Mouse (Mus musculus): ENCODE measurements around the gene Slc35f2.

Slc35f2 gene

GRCm38 (mm10) chr9:53771344-53772021, at the start of gene Slc35f2:
Slc35f2 (plus strand) TSS chr9:53771538.
- peak; percentile 70 to 84 for DNase-seq

GRCm38 (mm10) chr9:53740829-53741404, 30.4 kb upstream of the Slc35f2 start:
- DNase-seq, result no peak

DNA sequence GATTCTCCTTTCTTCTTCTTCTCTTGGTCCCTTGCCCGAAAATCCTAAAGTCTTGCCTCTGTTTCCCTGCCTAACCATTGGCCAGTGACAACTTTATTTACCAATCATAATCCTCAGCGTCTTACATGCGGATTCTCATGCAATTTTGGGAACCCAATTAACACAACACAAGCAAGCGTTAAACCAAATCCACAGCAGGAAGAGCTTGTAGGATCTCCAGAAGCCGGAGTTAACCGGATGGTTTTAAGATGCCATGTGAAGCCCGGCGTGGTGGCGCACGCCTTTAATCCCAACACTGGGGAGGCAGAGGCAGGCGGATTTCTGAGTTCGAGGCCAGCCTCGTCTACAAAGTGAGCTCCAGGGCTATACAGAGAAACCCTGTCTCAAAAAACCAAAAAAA, 20.9 kb upstream of the Slc35f2 start:
- DNase-seq, result no peak

DNA sequence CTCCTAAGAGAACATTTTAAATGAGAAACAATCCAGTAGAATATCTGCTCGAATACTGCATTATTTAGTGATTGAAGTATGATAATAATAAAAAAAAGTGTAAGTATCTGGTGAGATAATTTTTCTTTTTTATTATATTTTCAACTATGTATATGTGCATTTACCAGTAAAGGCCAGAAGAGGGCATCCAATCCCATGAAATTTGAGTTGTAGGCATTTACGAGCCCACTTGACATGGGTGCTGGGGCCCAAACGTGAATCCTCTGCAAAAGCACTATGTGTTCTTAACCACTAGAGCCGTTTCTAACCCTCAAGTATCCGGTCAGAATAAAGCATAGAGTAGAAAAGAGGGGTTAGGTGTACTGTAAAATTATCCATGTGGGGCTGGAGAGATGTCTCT, 20.4 kb upstream of the Slc35f2 start:
- no peak for DNase-seq

DNA sequence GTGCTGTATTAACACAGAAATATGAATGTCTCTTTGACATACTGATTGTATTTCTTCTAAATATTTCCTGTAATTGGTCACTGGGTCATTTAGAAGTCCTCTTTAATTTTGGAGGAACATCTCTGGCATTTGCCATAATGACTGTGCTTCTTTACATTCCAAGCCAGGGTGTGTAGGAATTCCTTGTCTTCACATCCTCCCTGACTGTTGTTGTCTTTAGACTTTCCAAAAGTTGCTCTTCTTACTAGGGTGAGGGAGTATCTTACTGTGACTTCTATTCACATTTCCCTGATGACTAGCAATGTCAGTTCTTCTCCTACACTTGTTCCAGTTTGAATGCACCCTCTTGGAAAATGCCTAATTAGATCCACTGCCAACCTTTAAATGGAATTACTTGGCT, 16.5 kb upstream of the Slc35f2 start:
- DNase-seq, result no peak

- no peak for DNase-seq
Measured at GRCm38 (mm10) chr9:53758142-53758541, 13.2 kb upstream of the Slc35f2 start.

GRCm38 (mm10) chr9:53764697-53765096, 6.6 kb upstream of the Slc35f2 start:
- no peak for DNase-seq

DNA sequence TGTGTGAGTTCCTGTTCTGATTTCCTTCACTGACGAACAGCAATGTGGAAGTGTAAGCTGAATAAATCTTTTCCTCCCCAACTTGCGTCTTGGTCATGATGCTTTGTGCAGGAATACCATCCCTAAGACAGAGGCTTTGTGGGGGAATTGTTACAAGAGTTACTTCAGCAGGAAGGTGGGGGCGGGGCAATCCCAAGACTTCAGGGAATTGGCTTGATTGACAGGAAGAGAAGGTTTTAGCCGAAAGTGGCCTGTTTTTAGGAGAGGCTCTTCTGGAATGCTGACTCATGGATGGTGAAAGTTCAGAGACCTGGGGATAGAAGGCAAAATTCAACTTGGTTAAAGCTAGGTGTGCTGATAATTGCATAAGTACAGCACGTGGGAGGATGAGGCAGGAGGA, 2.9 kb upstream of the Slc35f2 start:
- DNase-seq, result no peak

DNA sequence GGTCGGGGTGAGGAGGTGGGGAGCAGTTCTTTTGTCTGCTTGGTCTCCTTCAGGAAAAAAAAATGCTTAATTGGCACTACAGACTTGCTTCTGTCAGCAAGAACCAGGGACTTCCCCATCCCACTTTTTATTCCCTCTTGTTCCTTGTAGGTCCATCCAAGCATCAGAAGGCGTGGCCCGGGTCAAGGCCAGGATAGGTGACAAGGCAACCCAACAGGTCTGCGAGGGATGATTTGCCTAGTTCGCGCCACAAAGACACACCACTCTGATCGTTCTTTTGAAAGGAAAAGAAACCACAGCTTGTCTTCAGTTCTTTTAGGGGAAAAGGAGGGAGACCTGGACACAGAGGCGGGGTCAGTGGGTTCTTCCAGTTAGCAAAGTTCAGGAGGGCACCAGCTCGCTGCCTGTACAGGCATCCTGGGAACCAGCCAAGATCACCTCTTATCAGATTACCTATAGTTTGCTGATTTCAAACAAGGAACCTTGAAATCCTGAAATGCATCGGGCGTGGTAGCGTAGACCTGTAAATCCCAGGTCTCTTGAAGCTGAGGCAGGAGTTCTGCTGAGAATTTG, 481 bp upstream of the Slc35f2 start:
- peak in 1 of 2 experiments; percentile 16 for DNase-seq

DNA sequence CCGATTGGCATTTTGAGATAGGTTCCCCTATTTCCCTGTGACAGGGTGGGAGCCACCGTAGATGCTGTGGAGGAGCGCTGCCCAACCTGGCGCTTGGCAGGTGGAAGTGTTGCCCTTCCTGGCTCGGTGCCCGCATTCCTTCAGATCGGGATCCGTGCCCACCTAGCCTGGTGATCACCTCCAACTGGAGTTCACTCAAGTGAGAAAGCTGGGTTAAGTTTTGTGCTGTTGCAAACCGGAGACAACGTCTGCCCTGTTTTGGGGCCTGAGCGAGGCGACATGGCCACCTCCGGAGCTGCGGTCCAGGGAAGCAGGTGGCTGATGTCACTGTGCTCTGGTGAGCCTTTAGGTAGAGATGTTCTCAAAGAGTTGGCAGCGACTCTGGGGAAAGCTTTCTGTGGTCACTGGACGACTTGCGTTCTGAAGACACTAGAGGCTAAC, 803 bp downstream of the Slc35f2 start:
- peak; percentile 86 to 91 for DNase-seq

- no peak for DNase-seq
Measured at GRCm38 (mm10) chr9:53775511-53775910, 4.2 kb downstream of the Slc35f2 start.

- peak; percentile 16 to 20 for DNase-seq
Measured at GRCm38 (mm10) chr9:53786561-53787407, 15.4 kb downstream of the Slc35f2 start.

DNA sequence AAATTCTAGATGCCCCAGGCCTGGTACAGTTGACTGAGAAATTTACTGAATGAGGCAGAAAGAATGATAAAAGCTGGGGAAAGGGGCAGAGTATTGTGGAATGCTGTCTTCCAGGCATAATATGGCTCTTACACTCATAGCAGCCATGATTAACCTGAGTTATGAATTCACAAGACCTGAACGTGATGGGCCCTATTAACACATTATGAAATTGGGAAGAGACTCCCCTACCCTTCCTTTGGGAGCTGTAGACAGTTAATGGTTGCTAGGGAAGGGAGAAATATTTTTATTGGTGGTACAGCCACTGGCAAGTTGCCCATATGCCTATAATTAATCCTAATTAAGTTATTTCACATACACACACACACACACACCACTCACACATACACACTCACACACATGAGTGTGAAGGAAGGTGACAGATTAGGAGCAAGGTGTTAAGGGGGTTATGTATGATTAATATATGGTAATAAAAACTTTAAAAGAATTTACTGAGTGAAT, 22.5 kb downstream of the Slc35f2 start:
- no peak for DNase-seq

DNA sequence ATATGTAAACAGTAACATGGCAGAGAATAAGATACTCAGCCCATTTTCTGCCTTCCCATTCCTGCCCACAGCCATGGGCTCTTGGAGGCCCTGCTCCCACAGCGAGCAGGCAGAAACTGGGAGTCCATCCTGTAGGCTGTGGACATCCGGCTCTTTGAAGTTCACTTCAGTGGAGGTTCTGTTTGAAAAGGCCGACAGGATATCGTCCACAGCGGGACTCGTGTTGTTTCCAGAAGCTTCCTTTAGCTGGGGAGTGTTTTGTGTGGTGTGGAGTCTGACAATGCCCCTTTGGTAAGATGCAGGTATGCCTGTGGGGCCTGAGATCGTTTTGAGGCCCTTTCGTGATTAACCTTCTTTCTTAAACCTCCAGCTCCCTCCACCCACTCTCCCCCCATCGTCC, 23.2 kb downstream of the Slc35f2 start:
- DNase-seq, result peak in 1 of 2 experiments; percentile 19

- DNase-seq, result no peak
Measured at GRCm38 (mm10) chr9:53795351-53795750, 24.0 kb downstream of the Slc35f2 start.

- no peak for DNase-seq
Measured at GRCm38 (mm10) chr9:53796386-53796785, 25.0 kb downstream of the Slc35f2 start.

DNA sequence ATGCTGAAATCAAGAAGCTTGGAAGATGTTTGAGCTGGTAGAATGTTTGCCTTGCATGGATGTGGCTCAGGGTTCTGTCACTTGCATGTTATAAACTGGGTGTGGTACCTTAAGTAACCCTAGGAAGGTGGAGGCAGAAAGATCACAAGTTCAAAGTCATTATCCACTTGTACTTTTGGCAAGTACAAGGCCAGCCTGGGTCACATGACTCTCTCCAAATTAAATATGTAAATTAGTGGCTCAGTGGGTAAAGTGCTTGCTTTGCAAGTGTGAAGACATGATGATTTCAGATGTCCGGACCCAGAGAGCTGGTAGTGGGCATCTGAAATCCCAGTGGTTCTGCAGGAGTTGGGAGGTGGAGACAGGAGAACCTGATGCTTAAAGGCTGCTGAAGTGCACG, 25.8 kb downstream of the Slc35f2 start:
- no peak for DNase-seq

DNA sequence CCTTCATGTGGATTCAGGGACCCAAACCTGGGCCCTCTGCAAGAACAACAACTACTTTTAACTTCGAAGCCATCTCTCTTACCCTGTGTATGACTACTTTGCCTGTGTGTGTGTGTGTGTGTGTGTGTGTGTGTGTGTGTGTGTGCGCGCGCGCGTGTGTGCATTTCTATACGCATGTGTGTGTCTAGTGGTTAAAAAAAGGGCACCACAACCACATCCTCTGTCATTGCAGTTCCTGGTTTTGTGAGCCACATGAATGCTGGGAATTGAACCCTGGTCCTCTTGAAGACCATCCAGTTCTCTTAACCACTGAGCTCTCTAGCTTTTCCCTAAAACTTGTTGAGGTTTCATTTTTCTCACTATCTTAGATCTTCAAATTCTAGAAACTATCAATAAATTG, 31.6 kb downstream of the Slc35f2 start:
- no peak for DNase-seq

GRCm38 (mm10) chr9:53806496-53807086, 35.3 kb downstream of the Slc35f2 start:
- DNase-seq, result no peak

DNA sequence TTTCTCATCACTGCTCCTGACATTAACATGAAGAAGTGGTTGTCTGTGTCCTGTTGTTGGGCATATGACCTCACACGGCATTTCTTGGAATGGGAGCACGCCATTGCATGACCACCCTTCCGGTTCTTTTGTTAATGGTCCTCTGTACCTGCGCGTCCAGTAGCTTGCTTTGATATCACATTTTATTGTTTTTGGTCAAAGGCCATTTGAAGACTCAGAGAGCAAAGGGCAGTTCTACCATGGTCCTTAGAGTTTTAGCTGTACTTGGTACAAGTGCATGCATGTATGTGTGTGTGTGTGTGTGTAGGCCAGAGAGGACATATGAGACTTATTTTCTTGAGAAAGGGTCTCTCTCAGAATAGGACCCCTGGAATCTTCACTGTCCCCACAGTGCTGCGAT, 42.1 kb downstream of the Slc35f2 start:
- DNase-seq, result no peak

- peak; percentile 81 to 83 for DNase-seq
Measured at GRCm38 (mm10) chr9:53818760-53819159, 47.4 kb downstream of the Slc35f2 start.

DNA sequence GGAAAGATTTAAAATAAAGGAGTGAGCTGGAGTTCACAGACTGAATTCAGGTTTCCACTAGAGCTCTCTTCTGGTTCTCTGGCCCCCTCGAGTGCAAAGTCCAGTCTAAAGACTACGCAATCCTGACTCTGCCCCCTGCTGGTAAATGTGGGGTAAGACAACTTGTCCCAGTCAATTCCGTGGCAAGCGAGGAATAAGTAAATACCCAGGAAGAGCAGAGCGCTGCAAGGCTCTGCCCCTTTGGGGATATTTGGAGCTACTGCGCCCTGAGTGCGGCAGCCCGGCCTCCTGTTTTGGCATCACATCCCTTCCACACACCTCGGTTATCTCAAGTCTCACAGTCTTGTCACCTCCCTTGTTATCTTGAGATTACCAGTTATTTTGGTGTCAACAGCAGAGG, 54.0 kb downstream of the Slc35f2 start:
- peak; percentile 32 to 47 for DNase-seq

All from kidney, postnatal 4 days (tissue).